Mouse (Mus musculus) fibroblast of lung, adult 2 months (primary cell): Measurements from ENCODE around the gene Eddm3b.

ENCODE experiments used
- DNase-seq: peaks from one replicate; pipeline ENCODE4 v3.0.0-alpha.2; 2011; ENCODE audit warnings: low read depth

The Eddm3b gene

GRCm38 (mm10) chr14:51113916-51114560 lies at the start of gene Eddm3b:
TSS of gene Eddm3b (plus strand) at chr14:51114426.
- DNase-seq = no peak

- no peak for DNase-seq
These were observed 45.3 kb upstream of the Eddm3b start for GRCm38 (mm10) chr14:51068956-51069355.

- DNase-seq = no peak
These were observed 44.6 kb upstream of the Eddm3b start for GRCm38 (mm10) chr14:51069617-51070016.

GRCm38 (mm10) chr14:51074335-51074734 lies 39.9 kb upstream of the Eddm3b start, which contains the start of gene Olfr750:
TSS of gene Olfr750 (minus strand) at chr14:51074435.
- DNase-seq = no peak

GRCm38 (mm10) chr14:51079180-51079579 lies 35.0 kb upstream of the Eddm3b start:
- no peak for DNase-seq

GRCm38 (mm10) chr14:51081035-51081434 lies 33.2 kb upstream of the Eddm3b start:
- no peak for DNase-seq

- DNase-seq = no peak
These were observed 31.3 kb upstream of the Eddm3b start for GRCm38 (mm10) chr14:51082599-51083581.

- no peak for DNase-seq
These were observed 30.4 kb upstream of the Eddm3b start for GRCm38 (mm10) chr14:51083805-51084204.

- no peak for DNase-seq
These were observed 29.1 kb upstream of the Eddm3b start for GRCm38 (mm10) chr14:51085086-51085485.

- no peak for DNase-seq
These were observed 28.3 kb upstream of the Eddm3b start for GRCm38 (mm10) chr14:51085911-51086310.

GRCm38 (mm10) chr14:51087762-51088161 lies 26.5 kb upstream of the Eddm3b start:
- no peak for DNase-seq

GRCm38 (mm10) chr14:51088166-51088969 lies 25.9 kb upstream of the Eddm3b start:
- peak; percentile 49 for DNase-seq

- peak; percentile 99 for DNase-seq
These were observed 25.1 kb upstream of the Eddm3b start for GRCm38 (mm10) chr14:51088970-51089673.

GRCm38 (mm10) chr14:51089674-51090076 lies 24.6 kb upstream of the Eddm3b start:
- no peak for DNase-seq

GRCm38 (mm10) chr14:51090077-51090781 lies 24.0 kb upstream of the Eddm3b start:
- DNase-seq = peak; percentile 72

- DNase-seq = peak; percentile 56
These were observed 23.0 kb upstream of the Eddm3b start, which contains the start of the genes Rnase4 and Ang for GRCm38 (mm10) chr14:51090921-51091900. TSS of gene Rnase4 (plus strand) at chr14:51091077. TSS of gene Ang (plus strand) at chr14:51091150.

- DNase-seq = no peak
These were observed 22.1 kb upstream of the Eddm3b start for GRCm38 (mm10) chr14:51092073-51092620.

- DNase-seq = no peak
These were observed 20.7 kb upstream of the Eddm3b start for GRCm38 (mm10) chr14:51093496-51093895.
